Mouse (Mus musculus) adrenal gland, postnatal 4 days (tissue): Measurements from ENCODE around the gene Mfrp. TPM values are rescaled to one million over a fixed set of nuclear protein-coding genes. Genes with fewer than 3 reads are reported as not detected.

ENCODE experiments used
- total RNA-seq, 2 experiments: library from RNA; stranded (reverse); gene quantifications; 2 replicates each; pipeline ENCODE4 v1.2.3; 2021

Mfrp gene
- total RNA-seq, 2 experiments from 2014 or later = 0.17 TPM; not detected in 1

Other genes with a start within 250 kb of the Mfrp start
- gene Thy1, start 58.3 kb upstream of the Mfrp start, total RNA-seq = 10 to 100 TPM; 44.1 to 46.3 TPM
- gene Usp2, start 34.7 kb upstream of the Mfrp start, total RNA-seq = 10 to 100 TPM; 21.8 to 24.7 TPM
- 10 to 100 TPM in 1 of 2 experiments, 1 to 10 TPM in 1; 9.7 to 17.4 TPM for gene C1qtnf5, start 5.5 kb downstream of the Mfrp start, total RNA-seq
- under 1 TPM; 0.11 to 0.51 TPM for gene Gm49380, start 11.8 kb downstream of the Mfrp start, total RNA-seq
- 10 to 100 TPM; 42.5 to 45.8 TPM for gene Rnf26, start 11.8 kb downstream of the Mfrp start, total RNA-seq
- gene Mcam, start 32.7 kb downstream of the Mfrp start, total RNA-seq = 10 to 100 TPM; 92.8 to 97.0 TPM
- 10 to 100 TPM; 34.9 to 41.3 TPM for gene Cbl, start 132.3 kb downstream of the Mfrp start, total RNA-seq
- 1 to 10 TPM; 3.4 to 4.6 TPM for gene Ccdc153, start 138.9 kb downstream of the Mfrp start, total RNA-seq
- gene Pdzd3, start 149.7 kb downstream of the Mfrp start, total RNA-seq = 1 to 10 TPM in 1 of 2 experiments, under 1 TPM in 1; 0.82 to 2.9 TPM
- 10 to 100 TPM; 31.8 to 35.5 TPM for gene Nlrx1, start 166.9 kb downstream of the Mfrp start, total RNA-seq
- 10 to 100 TPM; 38.1 to 57.0 TPM for gene Abcg4, start 186.9 kb downstream of the Mfrp start, total RNA-seq
- 10 to 100 TPM; 33.4 to 34.5 TPM for gene Hinfp, start 203.9 kb downstream of the Mfrp start, total RNA-seq
- gene C2cd2l, start 218.6 kb downstream of the Mfrp start, total RNA-seq = 10 to 100 TPM; 28.9 to 31.8 TPM
- gene Dpagt1, start 224.3 kb downstream of the Mfrp start, total RNA-seq = 10 to 100 TPM; 32.3 to 36.2 TPM
- 100 to 1,000 TPM; 146 to 165 TPM for gene H2afx, start 233.0 kb downstream of the Mfrp start, total RNA-seq
- gene Hmbs, start 242.5 kb downstream of the Mfrp start, total RNA-seq = 100 to 1,000 TPM; 118 to 136 TPM